Mouse (Mus musculus): ENCODE data around the gene Sugct.

DNA sequence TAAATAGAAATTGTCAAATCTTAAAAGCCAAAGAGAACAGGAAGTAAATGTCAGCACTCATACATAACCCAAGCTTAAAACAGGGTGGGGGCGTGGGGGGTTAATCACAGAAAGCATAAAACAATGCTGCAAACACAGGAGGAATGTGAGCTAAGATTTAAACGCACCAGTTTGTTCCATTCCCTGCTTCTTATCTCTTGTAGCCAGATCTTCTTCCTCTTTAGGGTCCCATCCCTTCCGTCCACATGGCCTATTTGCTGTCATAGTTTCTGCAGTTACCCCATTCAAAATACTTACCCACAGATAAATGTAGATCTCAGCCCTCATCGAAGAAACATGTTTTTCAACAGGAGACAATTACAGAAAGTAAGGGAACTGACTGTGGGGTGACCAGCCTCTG is 160.9 kb downstream of the Sugct start:
- TF ChIP-seq MAX (IDR thresholded peaks at IDR 0.05; ENCODE audit: low read length) (no peak), MXI1 (IDR thresholded peaks at IDR 0.05; ENCODE audit: low read depth, low read length) (no peak), TAL1 (IDR thresholded peaks at IDR 0.05; ENCODE audit: low read length) (no peak), CTCF (IDR thresholded peaks at IDR 0.05 in 2 of 3, conservative IDR thresholded peaks at IDR 0.05 in 1 of 3; ENCODE audit: control insufficient read depth in 1 of 3, insufficient read depth in 1 of 3, low read depth in 2 of 3, low read length in 3 of 3, poor library complexity in 1 of 3, severe bottlenecking in 1 of 3) (no peak), POLR2AphosphoS2 (IDR thresholded peaks at IDR 0.05; ENCODE audit: low read length) (no peak), USF2 (IDR thresholded peaks at IDR 0.05; ENCODE audit: borderline replicate concordance in 1 of 2, insufficient read depth in 1 of 2, low read depth in 1 of 2, low read length in 2 of 2) (no peak), NRF1 (IDR thresholded peaks at IDR 0.05; ENCODE audit: insufficient read depth, low read depth, low read length, poor library complexity, severe bottlenecking) (no peak), ZC3H11A (IDR thresholded peaks at IDR 0.05; ENCODE audit: low read depth, low read length) (no peak), POLR2AphosphoS5 (IDR thresholded peaks at IDR 0.05; ENCODE audit: borderline replicate concordance, low read depth, low read length) (no peak), ELF1 (IDR thresholded peaks at IDR 0.05; ENCODE audit: low read depth, low read length) (no peak), HCFC1 (IDR thresholded peaks at IDR 0.05; ENCODE audit: low read depth, low read length) (no peak), ZKSCAN1 (IDR thresholded peaks at IDR 0.05; ENCODE audit: low read depth, low read length) (no peak), RAD21 (IDR thresholded peaks at IDR 0.05; ENCODE audit: low read depth, low read length) (no peak)
